Mouse (Mus musculus) olfactory bulb, adult 2 months (tissue): Measurements from ENCODE around the gene Lat. TPM values are rescaled to one million over a fixed set of nuclear protein-coding genes. Genes with fewer than 3 reads are reported as not detected.

Experiments
- H3K27ac ChIP-seq: fragments of 200-500 bp; 2 replicates; pipeline ENCODE4 v1.5.1; 2012; ENCODE audit warnings: low read depth, low read length; ENCODE audit not compliant: insufficient read depth
- H3K4me1 ChIP-seq: fragments of 200-500 bp; 2 replicates; pipeline ENCODE4 v1.6.1; 2012; ENCODE audit warnings: low read length; ENCODE audit not compliant: control insufficient read depth, insufficient read depth
- H3K4me3 ChIP-seq: fragments of 200-500 bp; 2 replicates; pipeline ENCODE4 v1.5.1; 2012; ENCODE audit warnings: mild to moderate bottlenecking, low read depth, low read length, moderate library complexity; ENCODE audit not compliant: insufficient read depth
- CTCF ChIP-seq: fragments of 200-500 bp; IDR thresholded peaks from 2 replicates; pipeline ENCODE4 v1.5.1; 2012; ENCODE audit warnings: low read depth, mild to moderate bottlenecking, low read length, moderate library complexity; ENCODE audit not compliant: insufficient read depth
- POLR2A ChIP-seq: fragments of 200-500 bp; IDR thresholded peaks from 2 replicates; pipeline ENCODE4 v1.6.1; 2012; ENCODE audit warnings: mild to moderate bottlenecking, low read depth, low read length, moderate library complexity; ENCODE audit not compliant: insufficient read depth
- WGBS: fragments of 180-500 bp; shearing (Covaris S2); methylation state at CpG from one replicate; pipeline ENCODE4 v1.1.7; 2018; 5-methylcytosine and 5-hydroxymethylcytosine counted together
- polyA plus RNA-seq: library from polyadenylated mRNA; stranded (reverse); fragments of >200 nt; gene quantifications from 2 replicates; pipeline ENCODE4 v1.2.4, GENCODE M21; 2012; ENCODE audit warnings: low replicate concordance; ENCODE audit not compliant: missing spikeins, insufficient read depth, insufficient read length

Gene Lat
- polyA plus RNA-seq, 1 experiment, result 430 TPM

- TF ChIP-seq CTCF (no peak), POLR2A (no peak)
- Histone ChIP-seq H3K4me1 (no peaks in the 10 kb centered on the region), H3K27ac (no peak overlapping the region), H3K4me3 (no peak overlapping the region)
- WGBS, result 81% methylated on average over 8 of the region's 8 CpGs
Observed at GRCm38 (mm10) chr7:126348293-126348692, 21.1 kb downstream of the Lat start.

GRCm38 (mm10) chr7:126347098-126347497, 22.3 kb downstream of the Lat start:
- 29% methylated on average over 1 of the region's 1 CpGs for WGBS
- Histone ChIP-seq H3K4me1 (no peaks in the 10 kb centered on the region), H3K4me3 (no peak overlapping the region), H3K27ac (no peak overlapping the region)
- TF ChIP-seq CTCF (no peak), POLR2A (no peak)

- WGBS, result 53% methylated on average over 3 of the region's 3 CpGs
- no peaks in the 10 kb centered on the region for H3K4me1 ChIP-seq
- no peak for TF ChIP-seq CTCF
- TF ChIP-seq POLR2A, result no peak
- H3K4me3 ChIP-seq, result no peak overlapping the region
- H3K27ac ChIP-seq, result no peak overlapping the region
Observed at GRCm38 (mm10) chr7:126345969-126346368, 23.4 kb downstream of the Lat start.

GRCm38 (mm10) chr7:126345557-126345956, 23.8 kb downstream of the Lat start:
- H3K4me3 ChIP-seq, result no peak overlapping the region
- H3K4me1 ChIP-seq, result no peaks in the 10 kb centered on the region
- 70% methylated on average over 3 of the region's 3 CpGs for WGBS
- no peak for TF ChIP-seq POLR2A
- TF ChIP-seq CTCF, result no peak
- H3K27ac ChIP-seq, result no peak overlapping the region

- TF ChIP-seq CTCF, result no peak
- TF ChIP-seq POLR2A, result no peak
- Histone ChIP-seq H3K4me3 (no peak overlapping the region), H3K27ac (no peak overlapping the region), H3K4me1 (no peaks in the 10 kb centered on the region)
- WGBS, result 56% methylated on average over 6 of the region's 6 CpGs
Observed at GRCm38 (mm10) chr7:126340896-126341295, 28.5 kb downstream of the Lat start.

GRCm38 (mm10) chr7:126340206-126340618, 29.2 kb downstream of the Lat start:
- TF ChIP-seq CTCF (no peak), POLR2A (no peak)
- H3K4me3 ChIP-seq, result no peak overlapping the region
- H3K4me1 ChIP-seq, result no peaks in the 10 kb centered on the region
- no peak overlapping the region for H3K27ac ChIP-seq
- 79% methylated on average over 6 of the region's 6 CpGs for WGBS

GRCm38 (mm10) chr7:126339521-126339971, 29.8 kb downstream of the Lat start:
- Histone ChIP-seq H3K4me1 (no peaks in the 10 kb centered on the region), H3K27ac (no peak overlapping the region), H3K4me3 (no peak overlapping the region)
- WGBS, result 44% methylated on average over 8 of the region's 8 CpGs
- no peak for TF ChIP-seq CTCF
- TF ChIP-seq POLR2A, result no peak

GRCm38 (mm10) chr7:126338906-126339305, 30.5 kb downstream of the Lat start:
- Histone ChIP-seq H3K4me1 (no peaks in the 10 kb centered on the region), H3K4me3 (no peak overlapping the region), H3K27ac (no peak overlapping the region)
- 78% methylated on average over 8 of the region's 8 CpGs for WGBS
- no peak for TF ChIP-seq CTCF
- TF ChIP-seq POLR2A, result no peak

GRCm38 (mm10) chr7:126335556-126335955, 33.8 kb downstream of the Lat start:
- H3K27ac ChIP-seq, result no peak overlapping the region
- TF ChIP-seq CTCF (no peak), POLR2A (no peak)
- WGBS, result 100% methylated on average over 1 of the region's 1 CpGs
- H3K4me1 ChIP-seq, result no peaks in the 10 kb centered on the region
- no peak overlapping the region for H3K4me3 ChIP-seq

- TF ChIP-seq POLR2A (no peak), CTCF (no peak)
- H3K4me3 ChIP-seq, result no peak overlapping the region
- no peak overlapping the region for H3K27ac ChIP-seq
- H3K4me1 ChIP-seq, result no peaks in the 10 kb centered on the region
- WGBS, result 74% methylated on average over 3 of the region's 3 CpGs
Observed at GRCm38 (mm10) chr7:126332691-126333090, 36.7 kb downstream of the Lat start.
